Mouse (Mus musculus): Measurements from ENCODE around the gene Miga1. TPM values are rescaled to one million over a fixed set of nuclear protein-coding genes. Genes with fewer than 3 reads are reported as not detected.

Miga1 gene
- polyA plus RNA-seq, 1 experiment from 2014 or later = 25.8 TPM

GRCm38 (mm10) chr3:152275008-152275407 lies 65.2 kb downstream of the Miga1 start:
- no peaks in the 10 kb centered on the region for H3K9me3 ChIP-seq
- H3K27me3 ChIP-seq = no peaks in the 10 kb centered on the region
- H3K36me3 ChIP-seq = peaks cover 9% of the 10 kb centered on the region; the same call in 1 of the 2 replicates
- H3K27ac ChIP-seq (replicated peaks) = no peak overlapping the region
- H3K4me2 ChIP-seq (replicated peaks) = no peak overlapping the region
- H3K4me1 ChIP-seq = no peaks in the 10 kb centered on the region
- H3K4me3 ChIP-seq = no peak overlapping the region
- H3K9ac ChIP-seq (replicated peaks) = no peak overlapping the region
- ATAC-seq (ENCODE audit: low FRiP score, low read depth) = no peak
- WGBS = 78% methylated on average over 8 of the region's 8 CpGs

- Histone ChIP-seq H3K36me3 (peaks cover 9% of the 10 kb centered on the region; the same call in 1 of the 2 replicates), H3K27me3 (peaks cover 5% of the 10 kb centered on the region), H3K27ac (replicated peaks) (no peak overlapping the region), H3K4me1 (no peaks in the 10 kb centered on the region), H3K4me3 (no peak overlapping the region), H3K9ac (replicated peaks) (no peak overlapping the region), H3K9me3 (no peaks in the 10 kb centered on the region), H3K4me2 (replicated peaks) (no peak overlapping the region)
- ATAC-seq (ENCODE audit: low FRiP score, low read depth) = 0 out of 2 replicates have a peak, but pooled peaks have one; percentile 41
- 75% methylated on average over 20 of the region's 20 CpGs for WGBS
Measured at GRCm38 (mm10) chr3:152272974-152273685, 67.1 kb downstream of the Miga1 start.

GRCm38 (mm10) chr3:152271876-152272275 lies 68.3 kb downstream of the Miga1 start:
- Histone ChIP-seq H3K9me3 (no peaks in the 10 kb centered on the region), H3K4me1 (no peaks in the 10 kb centered on the region), H3K4me2 (replicated peaks) (no peak overlapping the region), H3K27me3 (peaks cover 15% of the 10 kb centered on the region), H3K27ac (replicated peaks) (no peak overlapping the region), H3K4me3 (no peak overlapping the region), H3K9ac (replicated peaks) (no peak overlapping the region), H3K36me3 (peaks cover 9% of the 10 kb centered on the region; the same call in 1 of the 2 replicates)
- no peak for ATAC-seq (ENCODE audit: low FRiP score, low read depth)
- WGBS = 90% methylated on average over 6 of the region's 6 CpGs

GRCm38 (mm10) chr3:152271071-152271710 lies 69.0 kb downstream of the Miga1 start:
- peaks cover 21% of the 10 kb centered on the region for H3K27me3 ChIP-seq
- no peak overlapping the region for H3K4me2 ChIP-seq (replicated peaks)
- peaks cover 3% of the 10 kb centered on the region for H3K4me1 ChIP-seq
- no peaks in the 10 kb centered on the region for H3K9me3 ChIP-seq
- H3K36me3 ChIP-seq = peaks cover 4% of the 10 kb centered on the region; the same call in 1 of the 2 replicates
- H3K27ac ChIP-seq (replicated peaks) = no peak overlapping the region
- 90% methylated on average over 10 of the region's 10 CpGs for WGBS
- no peak overlapping the region for H3K9ac ChIP-seq (replicated peaks)
- no peak for ATAC-seq (ENCODE audit: low FRiP score, low read depth)
- no peak overlapping the region for H3K4me3 ChIP-seq

GRCm38 (mm10) chr3:152268099-152268498 lies 72.1 kb downstream of the Miga1 start:
- Histone ChIP-seq H3K4me3 (no peak overlapping the region), H3K9ac (replicated peaks) (no peak overlapping the region), H3K36me3 (no peaks in the 10 kb centered on the region), H3K27me3 (peaks cover 49% of the 10 kb centered on the region), H3K4me2 (replicated peaks) (no peak overlapping the region), H3K4me1 (peaks cover 18% of the 10 kb centered on the region), H3K9me3 (no peaks in the 10 kb centered on the region), H3K27ac (replicated peaks) (no peak overlapping the region)
- WGBS = 92% methylated on average over 14 of the region's 14 CpGs
- no peak for ATAC-seq (ENCODE audit: low FRiP score, low read depth)

- no peaks in the 10 kb centered on the region for H3K36me3 ChIP-seq
- H3K9me3 ChIP-seq = no peaks in the 10 kb centered on the region
- peak within 1 kb of the TSS; percentile 70 for H3K9ac ChIP-seq (replicated peaks)
- WGBS = 3% methylated on average over 13 of the region's 13 CpGs
- H3K27ac ChIP-seq (replicated peaks) = no peak within 1 kb of the TSS
- H3K4me3 ChIP-seq = peak within 1 kb of the TSS; percentile 59
- ATAC-seq (ENCODE audit: low FRiP score, low read depth) = peak; percentile 28; the same call in 1 of the 2 replicates
- peak within 1 kb of the TSS; percentile 99 for H3K4me2 ChIP-seq (replicated peaks)
- H3K4me1 ChIP-seq = peaks cover 23% of the 10 kb centered on the region
- H3K27me3 ChIP-seq = peaks cover 68% of the 10 kb centered on the region
Measured at GRCm38 (mm10) chr3:152266036-152266421, 74.2 kb downstream of the Miga1 start, which contains the start of gene Nexn. TSS of gene Nexn (minus strand) at chr3:152266350.

- peak overlapping the region; percentile 59 for H3K4me3 ChIP-seq
- H3K4me2 ChIP-seq (replicated peaks) = peak overlapping the region; percentile 99
- H3K36me3 ChIP-seq = no peaks in the 10 kb centered on the region
- peak overlapping the region; percentile 70 for H3K9ac ChIP-seq (replicated peaks)
- no peak overlapping the region for H3K27ac ChIP-seq (replicated peaks)
- H3K4me1 ChIP-seq = peaks cover 23% of the 10 kb centered on the region
- under 1% methylated on average over 50 of the region's 63 CpGs for WGBS
- no peaks in the 10 kb centered on the region for H3K9me3 ChIP-seq
- peaks cover 69% of the 10 kb centered on the region for H3K27me3 ChIP-seq
- ATAC-seq (ENCODE audit: low FRiP score, low read depth) = peak; percentile 87
Measured at GRCm38 (mm10) chr3:152265351-152266035, 74.7 kb downstream of the Miga1 start.

- Histone ChIP-seq H3K27me3 (peaks cover 69% of the 10 kb centered on the region), H3K9ac (replicated peaks) (no peak overlapping the region), H3K9me3 (no peaks in the 10 kb centered on the region), H3K4me3 (peak overlapping the region; percentile 59; the same call in 1 of the 2 replicates), H3K27ac (replicated peaks) (no peak overlapping the region), H3K4me2 (replicated peaks) (peak overlapping the region; percentile 99), H3K4me1 (peaks cover 23% of the 10 kb centered on the region), H3K36me3 (no peaks in the 10 kb centered on the region)
- no peak for ATAC-seq (ENCODE audit: low FRiP score, low read depth)
- 33% methylated on average over 12 of the region's 12 CpGs for WGBS
Measured at GRCm38 (mm10) chr3:152264830-152265229, 75.4 kb downstream of the Miga1 start.

- Histone ChIP-seq H3K4me3 (no peak overlapping the region), H3K27ac (replicated peaks) (no peak overlapping the region), H3K9me3 (no peaks in the 10 kb centered on the region), H3K27me3 (peaks cover 69% of the 10 kb centered on the region), H3K9ac (replicated peaks) (no peak overlapping the region), H3K4me1 (peaks cover 23% of the 10 kb centered on the region), H3K36me3 (no peaks in the 10 kb centered on the region), H3K4me2 (replicated peaks) (no peak overlapping the region)
- ATAC-seq (ENCODE audit: low FRiP score, low read depth) = no peak
- WGBS = 44% methylated on average over 10 of the region's 10 CpGs
Measured at GRCm38 (mm10) chr3:152264374-152264773, 75.8 kb downstream of the Miga1 start.

- WGBS = 27% methylated on average over 8 of the region's 8 CpGs
- Histone ChIP-seq H3K4me2 (replicated peaks) (no peak overlapping the region), H3K4me1 (peaks cover 23% of the 10 kb centered on the region), H3K4me3 (no peak overlapping the region), H3K27me3 (peaks cover 53% of the 10 kb centered on the region), H3K9ac (replicated peaks) (no peak overlapping the region; the same call in 1 of the 2 replicates), H3K36me3 (no peaks in the 10 kb centered on the region), H3K9me3 (no peaks in the 10 kb centered on the region), H3K27ac (replicated peaks) (no peak overlapping the region)
- ATAC-seq (ENCODE audit: low FRiP score, low read depth) = no peak
Measured at GRCm38 (mm10) chr3:152261948-152262347, 78.3 kb downstream of the Miga1 start.

GRCm38 (mm10) chr3:152261436-152261835 lies 78.8 kb downstream of the Miga1 start:
- Histone ChIP-seq H3K4me2 (replicated peaks) (no peak overlapping the region), H3K9ac (replicated peaks) (no peak overlapping the region), H3K4me3 (no peak overlapping the region), H3K4me1 (peaks cover 23% of the 10 kb centered on the region), H3K27me3 (peaks cover 50% of the 10 kb centered on the region), H3K36me3 (no peaks in the 10 kb centered on the region), H3K9me3 (no peaks in the 10 kb centered on the region), H3K27ac (replicated peaks) (no peak overlapping the region)
- ATAC-seq (ENCODE audit: low FRiP score, low read depth) = no peak
- WGBS = 62% methylated on average over 8 of the region's 8 CpGs

- Histone ChIP-seq H3K27me3 (peaks cover 39% of the 10 kb centered on the region), H3K9ac (replicated peaks) (no peak overlapping the region), H3K27ac (replicated peaks) (no peak overlapping the region), H3K4me2 (replicated peaks) (no peak overlapping the region), H3K9me3 (no peaks in the 10 kb centered on the region), H3K4me1 (peaks cover 12% of the 10 kb centered on the region), H3K4me3 (no peak overlapping the region), H3K36me3 (no peaks in the 10 kb centered on the region)
- no peak for ATAC-seq (ENCODE audit: low FRiP score, low read depth)
- 95% methylated on average over 1 of the region's 1 CpGs for WGBS
Measured at GRCm38 (mm10) chr3:152260362-152260761, 79.8 kb downstream of the Miga1 start.
